Mouse (Mus musculus) G1E (cell line): ENCODE measurements around the gene Olfr808.

Experiments
- CTCF ChIP-seq: IDR thresholded peaks from 2 replicates; pipeline ENCODE4 v1.5.1; 2012; ENCODE audit warnings: low read depth, low read length, inconsistent platforms, mixed read lengths
- GATA1 ChIP-seq: IDR thresholded peaks from 2 replicates; pipeline ENCODE4 v1.6.1; 2012; ENCODE audit warnings: borderline replicate concordance, low read length, inconsistent platforms, mixed read lengths

DNA sequence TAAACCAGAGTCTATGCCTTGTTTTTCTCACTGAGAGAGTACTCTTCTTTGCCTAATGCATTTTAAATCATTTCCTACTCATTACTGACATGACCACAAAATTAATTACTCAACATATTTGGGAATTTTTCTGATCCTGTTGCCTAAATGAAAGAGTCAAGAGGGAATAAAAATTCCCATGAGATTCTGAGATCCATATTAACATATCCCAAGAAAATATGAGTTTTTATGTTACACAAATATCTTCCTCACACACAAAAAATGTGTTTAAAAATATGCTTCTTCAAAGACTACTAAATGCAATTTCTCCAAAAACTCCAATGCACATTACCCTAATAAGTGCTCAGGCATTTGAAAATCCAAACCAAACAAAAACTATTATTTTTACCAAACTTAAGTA lies 29.5 kb downstream of the Olfr808 start, which contains the start of gene Olfr810:
- TF ChIP-seq CTCF (no peak), GATA1 (no peak)
